Mouse (Mus musculus): Measurements from ENCODE around the gene Cd300a.

Gene Cd300a

GRCm38 (mm10) chr11:114866486-114867360 is 23.1 kb upstream of the Cd300a start:
- in situ Hi-C loops (cut with MboI; ENCODE audit: unreplicated experiment in 2 of 2) = no loop called here

- in situ Hi-C loops (cut with MboI; ENCODE audit: unreplicated experiment in 2 of 2) = no loop called here
These were observed 22.2 kb upstream of the Cd300a start for GRCm38 (mm10) chr11:114867361-114868235.

- in situ Hi-C loops (cut with MboI; ENCODE audit: unreplicated experiment in 2 of 2) = no loop called here
These were observed 21.6 kb upstream of the Cd300a start for GRCm38 (mm10) chr11:114868280-114868679.

GRCm38 (mm10) chr11:114869787-114870186 is 20.1 kb upstream of the Cd300a start:
- in situ Hi-C loops (cut with MboI; ENCODE audit: unreplicated experiment in 2 of 2) = loop anchor here in 1 of 2 experiments (10.0 kb wide), 1 partner anchor 195 kb away; the partner anchor contains the start of gene Ttyh2

GRCm38 (mm10) chr11:114871540-114871939 is 18.3 kb upstream of the Cd300a start:
- in situ Hi-C loops (cut with MboI; ENCODE audit: unreplicated experiment in 2 of 2) = loop anchor here in 1 of 2 experiments (10.0 kb wide), 1 partner anchor 197 kb away; the partner anchor contains the start of gene Ttyh2

- in situ Hi-C loops (cut with MboI; ENCODE audit: unreplicated experiment in 2 of 2) = loop anchor here in 1 of 2 experiments (10.0 kb wide), 1 partner anchor 198 kb away; the partner anchor contains the start of gene Ttyh2
These were observed 16.6 kb upstream of the Cd300a start for GRCm38 (mm10) chr11:114873022-114873817.

- in situ Hi-C loops (cut with MboI; ENCODE audit: unreplicated experiment in 2 of 2) = loop anchor here in 1 of 2 experiments (5.0 to 10.0 kb wide), 3 partner anchors 57 to 200 kb away; partner anchors contain the start of gene Ttyh2
These were observed 15.4 kb upstream of the Cd300a start for GRCm38 (mm10) chr11:114874226-114875145.

GRCm38 (mm10) chr11:114875301-114875801 is 14.5 kb upstream of the Cd300a start:
- in situ Hi-C loops (cut with MboI; ENCODE audit: unreplicated experiment in 2 of 2) = loop anchor here in 1 of 2 experiments (5.0 to 10.0 kb wide), 3 partner anchors 58 to 201 kb away; partner anchors contain the start of gene Ttyh2

GRCm38 (mm10) chr11:114876176-114876575 is 13.7 kb upstream of the Cd300a start:
- in situ Hi-C loops (cut with MboI; ENCODE audit: unreplicated experiment in 2 of 2) = loop anchor here in 1 of 2 experiments (5.0 to 10.0 kb wide), 3 partner anchors 59 to 201 kb away; partner anchors contain the start of gene Ttyh2

GRCm38 (mm10) chr11:114876621-114877020 is 13.2 kb upstream of the Cd300a start:
- in situ Hi-C loops (cut with MboI; ENCODE audit: unreplicated experiment in 2 of 2) = loop anchor here in 1 of 2 experiments (5.0 to 10.0 kb wide), 3 partner anchors 59 to 202 kb away; partner anchors contain the start of gene Ttyh2

- in situ Hi-C loops (cut with MboI; ENCODE audit: unreplicated experiment in 2 of 2) = loop anchor here in 1 of 2 experiments (5.0 to 10.0 kb wide), 3 partner anchors 60 to 202 kb away; partner anchors contain the start of gene Ttyh2
These were observed 12.7 kb upstream of the Cd300a start for GRCm38 (mm10) chr11:114877145-114877544.

- in situ Hi-C loops (cut with MboI; ENCODE audit: unreplicated experiment in 2 of 2) = loop anchor here in 1 of 2 experiments (5.0 to 10.0 kb wide), 3 partner anchors 62 to 205 kb away; partner anchors contain the start of gene Ttyh2
These were observed 10.2 kb upstream of the Cd300a start for GRCm38 (mm10) chr11:114879666-114880065.

- in situ Hi-C loops (cut with MboI; ENCODE audit: unreplicated experiment in 2 of 2) = no loop called here
These were observed 9.7 kb upstream of the Cd300a start for GRCm38 (mm10) chr11:114880185-114880584.

- in situ Hi-C loops (cut with MboI; ENCODE audit: unreplicated experiment in 2 of 2) = no loop called here
These were observed 9.3 kb upstream of the Cd300a start for GRCm38 (mm10) chr11:114880589-114880988.

GRCm38 (mm10) chr11:114883251-114883789 is 6.5 kb upstream of the Cd300a start:
- in situ Hi-C loops (cut with MboI; ENCODE audit: unreplicated experiment in 2 of 2) = no loop called here

GRCm38 (mm10) chr11:114884380-114885100 is 5.3 kb upstream of the Cd300a start:
- in situ Hi-C loops (cut with MboI; ENCODE audit: unreplicated experiment in 2 of 2) = no loop called here

- in situ Hi-C loops (cut with MboI; ENCODE audit: unreplicated experiment in 2 of 2) = no loop called here
These were observed 701 bp downstream of the Cd300a start for GRCm38 (mm10) chr11:114890542-114890941.

Data from v-Abl transformed pro-B cells (cell line).